Mouse (Mus musculus): ENCODE results near the gene Clcc1.
"Not testable (repeated sequence)": the region's sequence is repeated elsewhere in the genome, so short reads cannot be mapped to it uniquely, and the experiment has no call there.

Gene Clcc1

GRCm38 (mm10) chr3:108653710-108654379 is at the start of gene Clcc1:
Gene Clcc1 (plus strand): TSS chr3:108653913.
- peak; percentile 94 to 98 for DNase-seq (ENCODE audit: low spot score in 2 of 2)

- DNase-seq (ENCODE audit: low spot score in 2 of 2): no peak
Measured at GRCm38 (mm10) chr3:108608906-108609305, 44.8 kb upstream of the Clcc1 start.

GRCm38 (mm10) chr3:108634761-108635160 is 19.0 kb upstream of the Clcc1 start:
- DNase-seq (ENCODE audit: low spot score in 2 of 2): no peak

- DNase-seq (ENCODE audit: low spot score in 2 of 2): no peak
Measured at GRCm38 (mm10) chr3:108639412-108639811, 14.3 kb upstream of the Clcc1 start.

- DNase-seq (ENCODE audit: low spot score in 2 of 2): peak in 1 of 2 experiments; percentile 53
Measured at GRCm38 (mm10) chr3:108640998-108641397, 12.7 kb upstream of the Clcc1 start.

GRCm38 (mm10) chr3:108644856-108645255 is 8.9 kb upstream of the Clcc1 start:
- DNase-seq (ENCODE audit: low spot score in 2 of 2): no peak

GRCm38 (mm10) chr3:108646036-108646435 is 7.7 kb upstream of the Clcc1 start:
- DNase-seq (ENCODE audit: low spot score in 2 of 2): no peak

- DNase-seq (ENCODE audit: low spot score in 2 of 2): not testable (repeated sequence)
Measured at GRCm38 (mm10) chr3:108647681-108648080, 6.0 kb upstream of the Clcc1 start.

GRCm38 (mm10) chr3:108652866-108653642 is 659 bp upstream of the Clcc1 start:
- DNase-seq (ENCODE audit: low spot score in 2 of 2): no peak

GRCm38 (mm10) chr3:108654566-108654965 is 853 bp downstream of the Clcc1 start:
- no peak for DNase-seq (ENCODE audit: low spot score in 2 of 2)

GRCm38 (mm10) chr3:108655486-108655885 is 1.8 kb downstream of the Clcc1 start:
- no peak for DNase-seq (ENCODE audit: low spot score in 2 of 2)

- DNase-seq (ENCODE audit: low spot score in 2 of 2): no peak
Measured at GRCm38 (mm10) chr3:108658612-108659011, 4.9 kb downstream of the Clcc1 start.

- no peak for DNase-seq (ENCODE audit: low spot score in 2 of 2)
Measured at GRCm38 (mm10) chr3:108660941-108661340, 7.2 kb downstream of the Clcc1 start.

GRCm38 (mm10) chr3:108676616-108677015 is 22.9 kb downstream of the Clcc1 start:
- DNase-seq (ENCODE audit: low spot score in 2 of 2): no peak

GRCm38 (mm10) chr3:108681004-108681403 is 27.3 kb downstream of the Clcc1 start:
- no peak for DNase-seq (ENCODE audit: low spot score in 2 of 2)

- not testable (repeated sequence) for DNase-seq (ENCODE audit: low spot score in 2 of 2)
Measured at GRCm38 (mm10) chr3:108683597-108683996, 29.9 kb downstream of the Clcc1 start.

GRCm38 (mm10) chr3:108685701-108686100 is 32.0 kb downstream of the Clcc1 start:
- DNase-seq (ENCODE audit: low spot score in 2 of 2): no peak

- DNase-seq (ENCODE audit: low spot score in 2 of 2): no peak
Measured at GRCm38 (mm10) chr3:108689015-108689441, 35.3 kb downstream of the Clcc1 start.

GRCm38 (mm10) chr3:108689446-108689845 is 35.7 kb downstream of the Clcc1 start:
- no peak for DNase-seq (ENCODE audit: low spot score in 2 of 2)

- DNase-seq (ENCODE audit: low spot score in 2 of 2): no peak
Measured at GRCm38 (mm10) chr3:108689979-108690378, 36.3 kb downstream of the Clcc1 start.

- DNase-seq (ENCODE audit: low spot score in 2 of 2): no peak
Measured at GRCm38 (mm10) chr3:108694321-108694720, 40.6 kb downstream of the Clcc1 start.

GRCm38 (mm10) chr3:108698662-108699061 is 44.9 kb downstream of the Clcc1 start:
- no peak for DNase-seq (ENCODE audit: low spot score in 2 of 2)

- DNase-seq (ENCODE audit: low spot score in 2 of 2): no peak
Measured at GRCm38 (mm10) chr3:108699786-108700185, 46.1 kb downstream of the Clcc1 start.
